Mouse (Mus musculus) liver, postnatal 0 days (tissue): ENCODE measurements around the gene Fezf2. TPM values are rescaled to one million over a fixed set of nuclear protein-coding genes. Genes with fewer than 3 reads are reported as not detected.

Experiments
- ATAC-seq: fragments of 200-750 bp; cut with Nextera tagmentation; 2 replicates; pipeline ENCODE4 v1.8.0; 2017; ENCODE audit warnings: mild to moderate bottlenecking, moderate library complexity
- DNase-seq: peaks from one replicate; pipeline ENCODE4 v3.0.0-alpha.2; 2016
- H3K27ac ChIP-seq: fragments of 300-500 bp; sonication (generic); 2 replicates; pipeline ENCODE4 v1.5.1; 2014; ENCODE audit warnings: antibody characterized with exemption, moderate library complexity, mild to moderate bottlenecking, low read depth
- H3K27me3 ChIP-seq: fragments of 300-500 bp; sonication (generic); 2 replicates; pipeline ENCODE4 v1.6.1; 2014; ENCODE audit warnings: low read length, control low read depth, mixed read lengths; ENCODE audit not compliant: insufficient read depth
- H3K36me3 ChIP-seq: fragments of 300-500 bp; sonication (generic); replicated peaks from 2 replicates; pipeline ENCODE4 v1.6.1; 2014; ENCODE audit warnings: mild to moderate bottlenecking, control low read depth, low read length, moderate library complexity, mixed read lengths; ENCODE audit not compliant: insufficient read depth
- H3K4me1 ChIP-seq: fragments of 300-500 bp; sonication (generic); 2 replicates; pipeline ENCODE4 v1.6.1; 2014; ENCODE audit warnings: antibody characterized with exemption, mild to moderate bottlenecking, control low read depth; ENCODE audit not compliant: insufficient read depth
- H3K4me2 ChIP-seq: fragments of 300-500 bp; sonication (generic); 2 replicates; pipeline ENCODE4 v1.6.1; 2014; ENCODE audit warnings: low read depth, mild to moderate bottlenecking, low read length, moderate library complexity, mixed read lengths
- H3K4me3 ChIP-seq: fragments of 300-500 bp; sonication (generic); 2 replicates; pipeline ENCODE4 v1.5.1; 2014; ENCODE audit warnings: low read depth, low read length
- H3K9ac ChIP-seq: fragments of 300-500 bp; sonication (generic); replicated peaks from 2 replicates; pipeline ENCODE4 v1.6.1; 2014; ENCODE audit warnings: mild to moderate bottlenecking, moderate library complexity
- H3K9me3 ChIP-seq: fragments of 300-500 bp; sonication (generic); 2 replicates; pipeline ENCODE4 v1.6.1; 2016; ENCODE audit warnings: mild to moderate bottlenecking, control low read depth, low read length, mixed read lengths
- CTCF ChIP-seq: sonication (generic); IDR thresholded peaks from 2 replicates; pipeline ENCODE4 v1.5.1; 2016; ENCODE audit warnings: antibody characterized with exemption, low read depth
- EP300 ChIP-seq: IDR thresholded peaks from 2 replicates; pipeline ENCODE4 v1.6.1; 2016; ENCODE audit warnings: antibody characterized with exemption, low read depth, mild to moderate bottlenecking
- WGBS: fragments of 180-500 bp; shearing (Covaris S2); extraction: QIAGEN DNeasy Blood & Tissue Kit; methylation state at CpG from one replicate; pipeline ENCODE4 v1.1.7; 2014; ENCODE audit not compliant: insufficient replicate concordance; 5-methylcytosine and 5-hydroxymethylcytosine counted together
- polyA plus RNA-seq: library from polyadenylated mRNA; unstranded; fragments of >200 nt; fragmentation: Nextera tagmentation; extraction: Ambion mirVana; gene quantifications from 2 replicates; pipeline ENCODE4 v1.2.1, GENCODE M21; 2015

Gene Fezf2
- polyA plus RNA-seq, 1 experiment from 2014 or later = not detected

- H3K4me1 ChIP-seq = no peaks in the 10 kb centered on the region
- 47% methylated on average over 4 of the region's 4 CpGs for WGBS
- ATAC-seq (no peak), DNase-seq (no peak)
- H3K36me3 ChIP-seq = no peaks in the 10 kb centered on the region
- no peaks in the 10 kb centered on the region for H3K9me3 ChIP-seq
- TF ChIP-seq CTCF (no peak), EP300 (no peak)
- no peak overlapping the region for H3K27ac ChIP-seq
- no peak overlapping the region for H3K4me3 ChIP-seq
- no peak overlapping the region for H3K9ac ChIP-seq
- H3K4me2 ChIP-seq = no peak overlapping the region
- no peaks in the 10 kb centered on the region for H3K27me3 ChIP-seq
Observed at GRCm38 (mm10) chr14:12388192-12388795, 40.3 kb upstream of the Fezf2 start.

GRCm38 (mm10) chr14:12387176-12387575 is 39.2 kb upstream of the Fezf2 start:
- no peaks in the 10 kb centered on the region for H3K9me3 ChIP-seq
- H3K4me3 ChIP-seq = no peak overlapping the region
- no peaks in the 10 kb centered on the region for H3K4me1 ChIP-seq
- H3K4me2 ChIP-seq = no peak overlapping the region
- no peak for ATAC-seq
- H3K27me3 ChIP-seq = no peaks in the 10 kb centered on the region
- H3K9ac ChIP-seq = no peak overlapping the region
- no peak overlapping the region for H3K27ac ChIP-seq
- TF ChIP-seq EP300 (no peak), CTCF (no peak)
- no peaks in the 10 kb centered on the region for H3K36me3 ChIP-seq
- 64% methylated on average over 6 of the region's 6 CpGs for WGBS
- no peak for DNase-seq

- no peak for ATAC-seq
- Histone ChIP-seq H3K4me3 (no peak overlapping the region), H3K27me3 (no peaks in the 10 kb centered on the region)
Observed at GRCm38 (mm10) chr14:12377883-12378282, 29.9 kb upstream of the Fezf2 start.

GRCm38 (mm10) chr14:12377289-12377688 is 29.3 kb upstream of the Fezf2 start:
- Histone ChIP-seq H3K36me3 (no peaks in the 10 kb centered on the region), H3K4me3 (no peak overlapping the region), H3K27me3 (no peaks in the 10 kb centered on the region), H3K27ac (no peak overlapping the region), H3K4me2 (no peak overlapping the region), H3K4me1 (no peaks in the 10 kb centered on the region), H3K9ac (no peak overlapping the region), H3K9me3 (no peaks in the 10 kb centered on the region)
- DNase-seq (no peak), ATAC-seq (no peak)
- TF ChIP-seq EP300 = no peak
- TF ChIP-seq CTCF = no peak
- 85% methylated on average over 2 of the region's 2 CpGs for WGBS

More at GRCm38 (mm10) chr14:12377883-12378282, 29.9 kb upstream of the Fezf2 start:
- Histone ChIP-seq H3K9ac (no peak overlapping the region), H3K27ac (no peak overlapping the region), H3K4me2 (no peak overlapping the region), H3K9me3 (no peaks in the 10 kb centered on the region), H3K36me3 (no peaks in the 10 kb centered on the region), H3K4me1 (no peaks in the 10 kb centered on the region)
- DNase-seq = no peak
- TF ChIP-seq EP300 (no peak), CTCF (no peak)
- WGBS = 27% methylated on average over 9 of the region's 9 CpGs

- H3K9me3 ChIP-seq = no peaks in the 10 kb centered on the region
- H3K27ac ChIP-seq = no peak overlapping the region
- TF ChIP-seq CTCF (no peak), EP300 (no peak)
- H3K36me3 ChIP-seq = no peaks in the 10 kb centered on the region
- WGBS = 76% methylated on average over 2 of the region's 2 CpGs
- no peaks in the 10 kb centered on the region for H3K4me1 ChIP-seq
- H3K27me3 ChIP-seq = 0 out of 2 replicates have a peak, but pooled peaks cover 4% of the 10 kb centered on the region
- no peak overlapping the region for H3K4me2 ChIP-seq
- ATAC-seq (no peak), DNase-seq (no peak)
- H3K4me3 ChIP-seq = no peak overlapping the region
- H3K9ac ChIP-seq = no peak overlapping the region
Observed at GRCm38 (mm10) chr14:12375451-12375850, 27.5 kb upstream of the Fezf2 start.

GRCm38 (mm10) chr14:12350271-12350916 is 2.4 kb upstream of the Fezf2 start:
- H3K27me3 ChIP-seq = peaks cover 72% of the 10 kb centered on the region
- no peak for DNase-seq
- no peaks in the 10 kb centered on the region for H3K36me3 ChIP-seq
- no peak overlapping the region for H3K27ac ChIP-seq
- no peak overlapping the region for H3K4me2 ChIP-seq
- no peak for ATAC-seq
- H3K9ac ChIP-seq = no peak overlapping the region
- no peaks in the 10 kb centered on the region for H3K4me1 ChIP-seq
- TF ChIP-seq EP300 (no peak), CTCF (no peak)
- WGBS = 13% methylated on average over 16 of the region's 16 CpGs
- no peak overlapping the region for H3K4me3 ChIP-seq
- no peaks in the 10 kb centered on the region for H3K9me3 ChIP-seq
